Mouse (Mus musculus) liver, embryonic 16.5 days (tissue): ENCODE data around the gene Vmn2r88. TPM values are rescaled to one million over a fixed set of nuclear protein-coding genes. Genes with fewer than 3 reads are reported as not detected.
A peak's percentile ranks its signal among the peaks of the same experiment; 100 is the strongest.
"Not testable (repeated sequence)": the region's sequence is repeated elsewhere in the genome, so short reads cannot be mapped to it uniquely, and the experiment has no call there.

Experiments
- ATAC-seq: fragments of 200-750 bp; cut with Nextera tagmentation; 2 replicates; pipeline ENCODE4 v1.8.0; 2017; ENCODE audit warnings: low read depth, mild to moderate bottlenecking, moderate number of reproducible peaks, moderate library complexity
- H3K27ac ChIP-seq: fragments of 300-500 bp; sonication (generic); 2 replicates; pipeline ENCODE4 v1.5.1; 2014; ENCODE audit warnings: mild to moderate bottlenecking, low read length
- H3K27me3 ChIP-seq: fragments of 300-500 bp; sonication (generic); 2 replicates; pipeline ENCODE4 v1.6.1; 2014; ENCODE audit warnings: low read depth, low read length, mixed read lengths; ENCODE audit not compliant: control insufficient read depth, insufficient read depth
- H3K36me3 ChIP-seq: fragments of 300-500 bp; sonication (generic); 2 replicates; pipeline ENCODE4 v1.6.1; 2014; ENCODE audit warnings: mild to moderate bottlenecking; ENCODE audit not compliant: control insufficient read depth, insufficient read depth
- H3K4me1 ChIP-seq: fragments of 300-500 bp; sonication (generic); 2 replicates; pipeline ENCODE4 v1.6.1; 2014; ENCODE audit warnings: low read depth, low read length, mixed read lengths; ENCODE audit not compliant: control insufficient read depth
- H3K4me2 ChIP-seq: fragments of 300-500 bp; sonication (generic); 2 replicates; pipeline ENCODE4 v1.6.1; 2014; ENCODE audit warnings: low read depth, low read length, mixed read lengths
- H3K4me3 ChIP-seq: fragments of 300-500 bp; sonication (generic); 2 replicates; pipeline ENCODE4 v1.5.1; 2014; ENCODE audit warnings: low read depth, mild to moderate bottlenecking, low read length
- H3K9ac ChIP-seq: fragments of 300-500 bp; sonication (generic); 2 replicates; pipeline ENCODE4 v1.6.1; 2014; ENCODE audit warnings: low read depth, low read length
- H3K9me3 ChIP-seq: fragments of 300-500 bp; sonication (generic); replicated peaks from 2 replicates; pipeline ENCODE4 v1.6.1; 2016; ENCODE audit warnings: low read length; ENCODE audit not compliant: control insufficient read depth
- WGBS: fragments of 180-500 bp; shearing (Covaris S2); extraction: QIAGEN DNeasy Blood & Tissue Kit; methylation state at CpG from one replicate; pipeline ENCODE4 v1.1.7; 2014; ENCODE audit not compliant: insufficient replicate concordance; 5-methylcytosine and 5-hydroxymethylcytosine counted together
- polyA plus RNA-seq: library from polyadenylated mRNA; unstranded; fragments of >200 nt; fragmentation: Nextera tagmentation; extraction: Ambion mirVana; gene quantifications from 2 replicates; pipeline ENCODE4 v1.2.1, GENCODE M21; 2015

Gene Vmn2r88
- not detected in 2 replicates for polyA plus RNA-seq

- H3K4me1 ChIP-seq, result no peaks in the 10 kb centered on the region
- no peaks in the 10 kb centered on the region for H3K9me3 ChIP-seq
- WGBS, result 68% methylated on average over 1 of the region's 1 CpGs
- H3K36me3 ChIP-seq, result no peaks in the 10 kb centered on the region
- ATAC-seq, result no peak
- no peak within 1 kb of the TSS for H3K4me2 ChIP-seq
- H3K27me3 ChIP-seq, result no peaks in the 10 kb centered on the region
- H3K27ac ChIP-seq, result no peak within 1 kb of the TSS
- no peak within 1 kb of the TSS for H3K4me3 ChIP-seq
- H3K9ac ChIP-seq, result no peak within 1 kb of the TSS
These were observed at the start of gene Vmn2r88 for GRCm38 (mm10) chr14:51410520-51410919. Gene Vmn2r88 (plus strand): TSS chr14:51410820.

DNA sequence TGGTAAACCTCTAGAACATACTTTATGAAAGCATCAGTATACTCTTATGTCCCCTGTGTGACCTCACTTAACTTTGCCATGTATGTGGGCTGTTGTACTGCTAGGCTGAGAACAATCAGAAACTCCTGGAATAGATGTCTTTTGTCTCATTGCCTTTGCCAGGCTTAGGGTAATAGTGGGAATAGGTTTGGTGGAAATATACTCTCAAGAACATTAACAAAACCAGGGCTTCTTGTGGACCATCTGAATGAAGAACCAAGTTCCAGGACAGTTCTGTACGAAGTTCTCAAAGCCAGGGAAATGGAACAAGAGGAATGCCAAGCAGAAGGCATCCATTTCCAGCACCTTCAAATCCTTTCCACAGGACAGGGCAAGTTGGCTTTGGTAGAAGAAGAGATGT is 49.2 kb upstream of the Vmn2r88 start, which contains the start of gene Gm7247:
Gene Gm7247 (plus strand): TSS at position 301 of the 400 bp plus-strand sequence.
- 55% methylated on average over 1 of the region's 1 CpGs for WGBS

DNA sequence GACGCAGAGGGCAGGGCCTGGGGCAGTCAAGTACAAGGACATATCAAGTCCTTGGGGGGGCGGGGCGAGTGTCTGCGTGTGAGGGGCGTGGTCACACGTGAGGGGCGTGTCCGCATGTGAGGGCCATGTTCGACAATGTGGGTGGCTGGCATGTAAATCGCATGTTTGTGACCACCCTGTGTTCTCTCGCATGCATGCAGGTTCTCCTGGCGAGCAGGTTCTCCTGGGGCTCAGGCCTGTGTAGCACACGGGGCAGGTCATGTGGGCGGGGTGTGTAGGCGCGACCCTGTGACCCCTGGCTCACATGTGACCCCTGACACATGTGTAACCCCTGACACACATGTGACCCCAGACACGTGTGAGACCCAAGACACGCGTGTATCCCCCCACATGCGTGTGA is 27.8 kb upstream of the Vmn2r88 start:
- WGBS, result 83% methylated on average over 20 of the region's 20 CpGs
- Histone ChIP-seq H3K9ac (no peak overlapping the region), H3K4me3 (no peak overlapping the region), H3K27ac (no peak overlapping the region), H3K36me3 (no peaks in the 10 kb centered on the region), H3K9me3 (peaks cover 10% of the 10 kb centered on the region), H3K27me3 (no peaks in the 10 kb centered on the region), H3K4me1 (no peaks in the 10 kb centered on the region), H3K4me2 (no peak overlapping the region)
- peak; percentile 5; the same call in 1 of the 2 replicates for ATAC-seq

More for the DNA sequence above, 49.2 kb upstream of the Vmn2r88 start, which contains the start of gene Gm7247:
- no peak within 1 kb of the TSS for H3K9ac ChIP-seq
- no peak within 1 kb of the TSS for H3K27ac ChIP-seq
- H3K36me3 ChIP-seq, result no peaks in the 10 kb centered on the region
- no peaks in the 10 kb centered on the region for H3K4me1 ChIP-seq
- H3K9me3 ChIP-seq, result no peaks in the 10 kb centered on the region
- peaks cover 11% of the 10 kb centered on the region for H3K27me3 ChIP-seq
- H3K4me2 ChIP-seq, result no peak within 1 kb of the TSS
- ATAC-seq, result no peak
- no peak within 1 kb of the TSS for H3K4me3 ChIP-seq

DNA sequence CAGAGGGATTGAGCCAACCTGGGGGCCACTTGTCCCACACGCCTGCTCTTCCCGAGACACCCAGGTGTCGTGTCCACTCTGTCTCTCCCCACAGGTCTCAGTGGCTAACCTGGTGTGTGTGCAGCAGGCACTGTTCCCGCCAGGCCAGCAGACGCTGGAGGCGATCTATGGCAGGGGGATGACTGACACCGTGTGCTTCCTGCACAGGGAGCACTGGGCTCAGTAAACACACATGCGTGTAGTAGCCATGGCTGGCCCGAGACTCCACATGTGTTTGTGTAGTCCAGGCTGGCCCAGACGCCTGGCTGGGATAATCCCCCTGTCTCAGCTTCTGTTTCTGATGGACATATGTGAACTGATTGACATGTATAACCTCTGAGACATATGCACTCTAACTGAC is 26.3 kb upstream of the Vmn2r88 start:
- Histone ChIP-seq H3K4me3 (no peak overlapping the region), H3K9ac (no peak overlapping the region), H3K27me3 (no peaks in the 10 kb centered on the region), H3K27ac (no peak overlapping the region), H3K9me3 (peaks cover 10% of the 10 kb centered on the region), H3K4me2 (no peak overlapping the region), H3K36me3 (no peaks in the 10 kb centered on the region), H3K4me1 (no peaks in the 10 kb centered on the region)
- no peak for ATAC-seq
- WGBS, result 82% methylated on average over 10 of the region's 10 CpGs

GRCm38 (mm10) chr14:51385741-51386140 is 24.9 kb upstream of the Vmn2r88 start:
- Histone ChIP-seq H3K4me3 (no peak overlapping the region), H3K4me1 (no peaks in the 10 kb centered on the region), H3K9me3 (peaks cover 10% of the 10 kb centered on the region), H3K4me2 (no peak overlapping the region), H3K27me3 (no peaks in the 10 kb centered on the region), H3K9ac (no peak overlapping the region), H3K36me3 (no peaks in the 10 kb centered on the region), H3K27ac (no peak overlapping the region)
- 58% methylated on average over 4 of the region's 4 CpGs for WGBS
- ATAC-seq, result no peak

DNA sequence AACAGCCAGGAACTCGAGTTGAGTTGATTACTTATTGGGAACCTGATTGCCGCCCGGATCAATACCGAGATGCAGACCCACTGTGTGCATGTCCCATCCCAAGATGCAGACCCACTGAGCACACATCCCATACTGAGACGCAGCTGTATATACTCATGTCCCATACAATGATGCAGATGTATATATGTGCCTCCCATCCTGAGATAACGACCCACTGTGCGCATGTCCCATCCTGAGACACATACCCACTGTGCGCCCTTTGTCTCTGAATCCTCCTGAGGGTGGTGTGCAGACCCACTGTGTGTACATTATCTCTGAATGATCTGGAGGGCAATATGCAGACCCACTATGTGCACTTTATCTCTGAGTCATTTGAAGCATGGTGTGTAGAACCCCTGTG is 22.9 kb upstream of the Vmn2r88 start:
- no peaks in the 10 kb centered on the region for H3K27me3 ChIP-seq
- H3K9me3 ChIP-seq, result peaks cover 8% of the 10 kb centered on the region
- H3K9ac ChIP-seq, result no peak overlapping the region
- 76% methylated on average over 8 of the region's 8 CpGs for WGBS
- ATAC-seq, result no peak
- H3K4me1 ChIP-seq, result no peaks in the 10 kb centered on the region
- no peak overlapping the region for H3K4me3 ChIP-seq
- no peaks in the 10 kb centered on the region for H3K36me3 ChIP-seq
- no peak overlapping the region for H3K4me2 ChIP-seq
- H3K27ac ChIP-seq, result no peak overlapping the region

- H3K9me3 ChIP-seq, result peaks cover 6% of the 10 kb centered on the region; the same call in 1 of the 2 replicates
- no peak overlapping the region for H3K4me2 ChIP-seq
- no peak overlapping the region for H3K27ac ChIP-seq
- H3K9ac ChIP-seq, result no peak overlapping the region
- no peaks in the 10 kb centered on the region for H3K4me1 ChIP-seq
- no peaks in the 10 kb centered on the region for H3K36me3 ChIP-seq
- H3K27me3 ChIP-seq, result no peaks in the 10 kb centered on the region
- WGBS, result 81% methylated on average over 9 of the region's 9 CpGs
- H3K4me3 ChIP-seq, result no peak overlapping the region
- no peak for ATAC-seq
These were observed 22.4 kb upstream of the Vmn2r88 start for GRCm38 (mm10) chr14:51388222-51388621.

- no peak overlapping the region for H3K4me3 ChIP-seq
- no peaks in the 10 kb centered on the region for H3K4me1 ChIP-seq
- no peak overlapping the region for H3K4me2 ChIP-seq
- no peak for ATAC-seq
- no peaks in the 10 kb centered on the region for H3K27me3 ChIP-seq
- no peak overlapping the region for H3K27ac ChIP-seq
- H3K36me3 ChIP-seq, result no peaks in the 10 kb centered on the region
- no peak overlapping the region for H3K9ac ChIP-seq
- no peaks in the 10 kb centered on the region for H3K9me3 ChIP-seq
- WGBS, result 20% methylated on average over 2 of the region's 2 CpGs
These were observed 13.3 kb downstream of the Vmn2r88 start for GRCm38 (mm10) chr14:51423885-51424284.

DNA sequence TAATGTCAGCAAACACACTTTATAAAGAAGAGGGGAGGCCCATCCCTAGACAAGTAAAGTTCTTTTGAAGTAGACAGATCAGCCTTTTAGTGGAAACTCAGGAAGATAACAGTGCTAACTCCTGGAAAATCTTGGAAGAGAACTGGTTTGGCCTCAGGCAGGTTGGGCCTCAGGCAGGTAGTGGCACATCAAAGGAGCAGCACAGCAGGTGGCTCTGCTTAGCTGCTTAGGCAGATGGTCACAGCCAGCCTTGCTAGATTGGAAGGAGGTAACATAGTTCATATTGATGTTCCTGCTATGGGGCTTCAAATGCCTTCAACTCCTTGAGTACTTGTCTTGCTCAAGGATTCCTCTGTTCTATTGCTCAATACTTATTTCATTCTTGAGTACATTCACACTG is 19.5 kb downstream of the Vmn2r88 start:
- H3K27me3 ChIP-seq, H3K27ac ChIP-seq, H3K4me1 ChIP-seq, H3K36me3 ChIP-seq, ATAC-seq, H3K4me2 ChIP-seq, H3K4me3 ChIP-seq, H3K9ac ChIP-seq, H3K9me3 ChIP-seq: not testable (repeated sequence)
